Mouse (Mus musculus) adrenal gland, adult 2 months (tissue): ENCODE results near the gene 2700097O09Rik. TPM values are rescaled to one million over a fixed set of nuclear protein-coding genes. Genes with fewer than 3 reads are reported as not detected.
"Not testable (repeated sequence)": the region's sequence is repeated elsewhere in the genome, so short reads cannot be mapped to it uniquely, and the experiment has no call there.

ENCODE experiments used
- DNase-seq: peaks from one replicate; pipeline ENCODE4 v3.0.0; 2021
- polyA plus RNA-seq: library from polyadenylated mRNA; depleted of rRNA; stranded (reverse); fragments of >200 nt; gene quantifications from 2 replicates; pipeline ENCODE4 v1.2.3, GENCODE M21; 2012
- total RNA-seq, 2 experiments: library from RNA; stranded (reverse); gene quantifications; 2 replicates each; pipeline ENCODE4 v1.2.3; 2021

2700097O09Rik gene
- total and polyA plus RNA-seq, 3 experiments, result 2.4 to 11.6 (median 8.9) TPM

GRCm38 (mm10) chr12:55041011-55041410, 38.9 kb downstream of the 2700097O09Rik start:
- DNase-seq, result no peak

- DNase-seq, result no peak
Observed at GRCm38 (mm10) chr12:55027088-55027487, 52.8 kb downstream of the 2700097O09Rik start.

DNA sequence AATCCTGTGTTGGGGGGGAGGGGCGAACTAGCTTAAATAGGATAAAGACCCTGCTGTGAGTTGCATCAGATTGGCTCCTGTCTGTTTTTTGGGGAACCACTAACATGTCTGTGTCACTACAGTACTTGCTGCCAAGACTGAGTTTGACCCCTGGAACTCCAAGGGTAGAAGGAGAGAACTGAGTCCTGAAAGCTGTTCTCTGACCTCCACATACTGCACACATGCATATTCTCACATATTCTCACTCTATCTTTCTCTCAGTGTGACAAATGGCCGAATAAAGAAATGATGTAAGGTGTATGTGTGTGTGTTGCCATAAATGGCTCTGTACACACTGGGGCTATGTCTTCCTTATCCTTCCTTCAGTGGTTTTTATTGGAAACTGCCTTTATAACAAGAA, 56.6 kb downstream of the 2700097O09Rik start:
- DNase-seq, result no peak

- DNase-seq, result no peak
Observed at GRCm38 (mm10) chr12:55019421-55019877, 60.5 kb downstream of the 2700097O09Rik start.

GRCm38 (mm10) chr12:55017119-55017721, 62.7 kb downstream of the 2700097O09Rik start:
- DNase-seq, result no peak

DNA sequence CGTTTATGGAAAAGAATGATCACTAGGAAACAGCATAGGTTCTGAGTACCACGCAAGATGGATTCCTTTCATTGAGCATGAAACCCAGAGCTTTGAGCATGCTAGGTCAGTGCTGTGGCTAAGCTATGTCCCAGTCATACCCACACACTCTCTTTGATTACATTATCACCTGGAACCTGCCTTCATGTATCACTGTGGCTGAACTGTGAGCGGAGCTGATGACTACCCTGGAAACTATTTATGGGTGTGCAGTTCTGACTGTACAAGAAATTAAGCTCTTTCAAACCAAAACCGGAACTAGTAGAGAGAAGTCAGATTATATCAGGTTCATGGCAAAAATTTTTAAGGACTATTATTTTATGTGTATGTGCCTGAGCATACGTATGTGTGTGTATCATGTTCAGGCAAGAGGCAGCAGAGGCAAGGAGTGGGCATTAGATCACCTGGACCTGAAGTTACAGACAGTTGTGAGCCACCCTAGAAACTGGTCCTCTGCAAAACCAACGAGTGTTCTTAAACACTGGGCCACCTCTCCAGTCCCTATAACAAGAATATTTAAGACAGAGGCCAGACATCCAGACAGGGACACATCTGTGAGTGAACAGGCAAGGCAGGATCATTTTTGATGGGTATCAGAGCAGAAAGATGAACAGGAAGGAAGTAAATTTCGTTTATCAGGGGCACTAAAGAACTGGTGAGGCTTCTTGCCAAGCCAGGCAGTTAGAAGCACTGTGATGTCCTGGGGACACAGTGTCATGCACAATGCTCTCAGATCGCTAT, 63.4 kb downstream of the 2700097O09Rik start:
- no peak for DNase-seq

GRCm38 (mm10) chr12:55015428-55015827, 64.5 kb downstream of the 2700097O09Rik start:
- no peak for DNase-seq

GRCm38 (mm10) chr12:55013626-55014398, 66.1 kb downstream of the 2700097O09Rik start, which contains the start of gene Baz1a:
Gene Baz1a, minus strand, starts transcription at chr12:55014348.
- no peak for DNase-seq

GRCm38 (mm10) chr12:55013031-55013430, 66.9 kb downstream of the 2700097O09Rik start:
- no peak for DNase-seq

DNA sequence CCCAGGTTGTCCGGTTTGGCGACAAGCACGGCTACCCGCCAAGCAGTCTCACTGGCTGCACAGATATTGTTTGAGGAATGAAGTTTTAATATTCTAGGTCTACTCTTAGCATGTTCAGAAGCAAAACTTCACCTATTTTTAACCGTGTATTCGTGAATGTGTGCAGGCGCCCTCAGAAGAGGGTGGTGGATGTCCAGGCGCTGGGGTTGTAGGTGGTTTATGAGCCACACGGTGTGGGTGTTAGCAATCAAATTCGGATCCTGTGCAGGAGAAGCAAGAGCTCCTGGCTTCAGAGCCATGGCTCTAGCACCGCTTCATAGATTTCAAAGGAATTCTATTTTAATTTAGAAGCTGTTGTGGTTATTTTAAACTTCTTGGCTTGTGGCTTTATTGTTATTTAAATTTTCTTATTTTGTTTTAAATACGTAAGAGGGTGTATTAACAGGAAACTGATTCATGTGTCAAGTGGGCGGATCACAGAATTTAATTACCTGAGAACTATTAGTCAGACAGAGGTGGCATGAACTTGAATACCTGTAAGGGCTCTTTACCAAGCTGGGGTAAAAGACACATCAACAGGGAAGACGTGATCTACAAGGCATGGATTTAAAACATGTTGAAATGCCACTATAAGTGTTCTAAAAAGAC, 72.4 kb downstream of the 2700097O09Rik start:
- DNase-seq, result no peak

DNA sequence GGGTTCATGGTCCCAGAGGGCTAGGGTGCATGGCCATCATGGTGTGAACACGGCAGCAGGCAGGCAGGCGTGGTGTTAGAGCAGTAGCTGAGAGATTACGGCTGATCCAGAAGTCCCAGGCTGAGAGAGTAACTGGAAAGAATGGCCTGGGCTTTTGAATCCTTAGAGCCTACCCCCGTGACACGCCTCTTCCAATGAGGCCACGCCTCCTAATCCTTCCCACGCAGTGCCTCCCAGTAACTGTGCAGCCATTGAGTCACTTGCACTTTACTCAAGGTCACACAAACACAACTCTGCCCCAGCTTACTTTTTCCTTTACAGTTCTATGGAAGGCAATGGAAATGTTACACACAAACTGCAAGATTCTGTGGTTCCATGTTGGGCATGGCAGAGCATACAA, 73.8 kb downstream of the 2700097O09Rik start:
- no peak for DNase-seq

- DNase-seq, result no peak
Observed at GRCm38 (mm10) chr12:55004396-55004795, 75.5 kb downstream of the 2700097O09Rik start.

- DNase-seq, result no peak
Observed at GRCm38 (mm10) chr12:55003843-55004242, 76.1 kb downstream of the 2700097O09Rik start.

DNA sequence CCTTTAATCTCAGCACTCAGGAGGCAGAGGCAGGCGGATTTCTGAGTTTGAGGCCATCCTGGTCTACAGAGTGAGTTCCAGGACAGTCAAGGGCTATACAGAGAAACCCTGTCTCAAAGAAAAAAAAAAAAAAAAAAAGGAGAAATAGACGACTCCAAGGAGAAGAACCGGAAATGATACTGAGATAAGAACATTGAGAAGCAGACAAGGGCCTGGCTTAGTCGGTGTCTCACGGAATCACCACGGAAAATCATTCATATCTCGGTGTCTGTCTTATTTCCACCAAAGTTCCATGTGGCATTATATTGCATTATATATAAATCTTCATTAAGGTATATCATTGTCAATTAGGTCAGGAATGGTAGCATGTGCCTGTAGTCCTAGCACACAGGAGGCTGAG, 77.4 kb downstream of the 2700097O09Rik start:
- not testable (repeated sequence) for DNase-seq

GRCm38 (mm10) chr12:54999016-54999690, 80.8 kb downstream of the 2700097O09Rik start:
- peak; percentile 31 for DNase-seq

- no peak for DNase-seq
Observed at GRCm38 (mm10) chr12:54998411-54998810, 81.5 kb downstream of the 2700097O09Rik start.

- DNase-seq, result no peak
Observed at GRCm38 (mm10) chr12:54996979-54997474, 82.9 kb downstream of the 2700097O09Rik start.

DNA sequence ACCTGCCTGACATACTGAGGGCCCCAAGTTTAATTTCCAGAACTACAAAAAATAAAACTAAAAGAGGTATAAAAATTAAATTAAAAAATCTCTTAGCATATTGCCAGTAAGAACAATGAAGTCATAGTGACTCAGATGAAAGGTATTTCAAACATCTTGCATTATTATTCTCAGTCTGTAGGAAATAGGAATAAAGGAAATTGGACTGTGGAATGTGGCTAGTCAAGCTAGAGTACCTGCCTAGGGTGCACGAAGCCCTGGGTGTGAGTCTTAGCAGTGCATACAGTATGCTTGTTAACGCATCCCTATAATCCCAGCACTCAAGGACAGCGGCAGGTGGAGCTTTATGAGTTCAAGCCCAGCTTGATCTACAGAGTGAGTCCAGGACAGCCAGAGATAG, 83.9 kb downstream of the 2700097O09Rik start:
- no peak for DNase-seq
